Mouse (Mus musculus) olfactory bulb, adult 2 months (tissue): ENCODE results near the gene Pde8b.

Source experiments
- CTCF ChIP-seq: fragments of 200-500 bp; IDR thresholded peaks from 2 replicates; pipeline ENCODE4 v1.5.1; 2012; ENCODE audit warnings: low read depth, mild to moderate bottlenecking, low read length, moderate library complexity; ENCODE audit not compliant: insufficient read depth
- POLR2A ChIP-seq: fragments of 200-500 bp; IDR thresholded peaks from 2 replicates; pipeline ENCODE4 v1.6.1; 2012; ENCODE audit warnings: mild to moderate bottlenecking, low read depth, low read length, moderate library complexity; ENCODE audit not compliant: insufficient read depth

DNA sequence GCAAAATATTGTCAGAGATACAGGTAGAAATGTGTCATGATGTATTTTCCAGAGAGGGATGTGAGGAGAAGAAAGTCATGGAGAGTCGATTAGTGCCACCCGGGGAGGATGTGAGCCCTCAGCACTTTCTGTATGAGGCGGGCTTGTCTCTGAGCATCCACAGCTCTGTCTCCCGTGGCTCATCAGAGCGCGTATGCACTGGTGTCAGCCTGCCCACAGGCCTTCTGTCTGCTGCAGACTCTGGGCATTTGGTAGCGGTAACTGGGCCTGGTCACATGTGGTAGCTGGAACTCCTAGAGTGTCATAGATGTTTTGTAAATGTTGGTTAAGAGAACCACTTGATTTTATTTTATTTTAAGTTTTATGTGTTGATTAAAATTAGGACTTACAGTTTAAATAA is 240.9 kb downstream of the Pde8b start:
- TF ChIP-seq CTCF, result no peak
- TF ChIP-seq POLR2A, result no peak
